Mouse (Mus musculus): ENCODE data around the gene Kcnmb4. TPM values are rescaled to one million over a fixed set of nuclear protein-coding genes. Genes with fewer than 3 reads are reported as not detected.

The Kcnmb4 gene
- polyA plus RNA-seq, 1 experiment = 1.5 TPM

GRCm38 (mm10) chr10:116374111-116374510, 99.6 kb downstream of the Kcnmb4 start:
- TF ChIP-seq POLR2A (IDR thresholded peaks at IDR 0.05; ENCODE audit: borderline replicate concordance, control insufficient read depth, low read depth, low read length) (no peak), CTCF (IDR thresholded peaks at IDR 0.05; ENCODE audit: control insufficient read depth, insufficient read depth, low read length) (no peak)
- Histone ChIP-seq H3K27ac (ENCODE audit: control insufficient read depth, insufficient read depth, low read depth, low read length, poor library complexity) (no peak overlapping the region), H3K4me3 (replicated peaks; ENCODE audit: control insufficient read depth, low read depth, low read length) (no peak overlapping the region), H3K4me1 (ENCODE audit: control insufficient read depth, insufficient read depth, low read length) (no peaks in the 10 kb centered on the region)
- WGBS = 87% methylated on average over 6 of the region's 6 CpGs

GRCm38 (mm10) chr10:116370991-116371725, 102.5 kb downstream of the Kcnmb4 start:
- 81% methylated on average over 6 of the region's 6 CpGs for WGBS
- H3K4me1 ChIP-seq (ENCODE audit: control insufficient read depth, insufficient read depth, low read length) = no peaks in the 10 kb centered on the region
- H3K27ac ChIP-seq (ENCODE audit: control insufficient read depth, insufficient read depth, low read depth, low read length, poor library complexity) = no peak overlapping the region
- no peak overlapping the region for H3K4me3 ChIP-seq (replicated peaks; ENCODE audit: control insufficient read depth, low read depth, low read length)
- TF ChIP-seq POLR2A (IDR thresholded peaks at IDR 0.05; ENCODE audit: borderline replicate concordance, control insufficient read depth, low read depth, low read length) = no peak
- no peak for TF ChIP-seq CTCF (IDR thresholded peaks at IDR 0.05; ENCODE audit: control insufficient read depth, insufficient read depth, low read length)

Other genes starting within 250 kb of the Kcnmb4 start
- gene Ptprb, start 198.4 kb downstream of the Kcnmb4 start, polyA plus RNA-seq (2011; ENCODE audit: insufficient read depth, insufficient read length, low replicate concordance, missing spikeins) = 1.8 and 2.8 TPM in 2 replicates
- gene Cnot2, start 107.6 kb upstream of the Kcnmb4 start, polyA plus RNA-seq (2011; ENCODE audit: insufficient read depth, insufficient read length, low replicate concordance, missing spikeins) = 26.4 and 40.5 TPM in 2 replicates